Mouse (Mus musculus): ENCODE measurements around the gene Irak3.

DNA sequence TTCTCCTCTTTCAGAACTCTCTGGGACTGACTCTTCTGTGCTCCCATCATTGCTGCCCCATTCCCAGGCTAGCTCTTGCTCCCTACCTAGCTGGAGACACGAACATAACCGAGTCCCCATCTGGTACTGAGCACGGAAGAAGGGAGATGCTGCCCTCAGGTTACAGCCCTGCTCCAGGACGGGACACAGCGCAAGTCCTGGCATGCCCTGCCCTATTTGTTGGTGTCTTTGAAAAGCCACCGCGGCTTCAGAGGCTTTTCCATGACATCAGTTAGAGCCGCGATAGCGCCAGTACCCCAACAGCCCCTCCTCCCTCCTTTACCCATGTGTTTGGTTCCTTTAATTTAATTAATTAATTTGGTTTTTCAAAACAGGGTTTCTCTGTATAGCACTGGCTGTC is 39.1 kb downstream of the Irak3 start:
- no peak for TF ChIP-seq CTCF (IDR thresholded peaks at IDR 0.05; ENCODE audit: low read depth)
- TF ChIP-seq EP300 (IDR thresholded peaks at IDR 0.05; ENCODE audit: low read depth) = no peak
